Mouse (Mus musculus): ENCODE results near the gene Nsun6. TPM values are rescaled to one million over a fixed set of nuclear protein-coding genes. Genes with fewer than 3 reads are reported as not detected.

The Nsun6 gene
- polyA plus RNA-seq, 1 experiment from 2014 or later = 10.6 TPM

GRCm38 (mm10) chr2:15063815-15064214, 8.9 kb upstream of the Nsun6 start:
- 33% methylated on average over 1 of the region's 1 CpGs for WGBS
- H3K27ac ChIP-seq (replicated peaks; ENCODE audit: low read depth, low read length) = no peak overlapping the region
- ATAC-seq (ENCODE audit: low read depth) (no peak), DNase-seq (ENCODE audit: low spot score) (no peak)
- no peak overlapping the region for H3K4me3 ChIP-seq (ENCODE audit: low read depth, low read length)
- no peak overlapping the region for H3K9ac ChIP-seq (ENCODE audit: low read depth, low read length)
- no peaks in the 10 kb centered on the region for H3K27me3 ChIP-seq (replicated peaks; ENCODE audit: control insufficient read depth, insufficient read depth, low read length)
- H3K36me3 ChIP-seq (ENCODE audit: control insufficient read depth, insufficient read depth, low read length) = peaks cover 8% of the 10 kb centered on the region
- H3K4me2 ChIP-seq (ENCODE audit: low read depth, low read length) = no peak overlapping the region
- H3K9me3 ChIP-seq (ENCODE audit: control insufficient read depth, low read length) = no peaks in the 10 kb centered on the region
- H3K4me1 ChIP-seq (ENCODE audit: control insufficient read depth, insufficient read depth, low read length) = no peaks in the 10 kb centered on the region; the same call in none of the 2 replicates

DNA sequence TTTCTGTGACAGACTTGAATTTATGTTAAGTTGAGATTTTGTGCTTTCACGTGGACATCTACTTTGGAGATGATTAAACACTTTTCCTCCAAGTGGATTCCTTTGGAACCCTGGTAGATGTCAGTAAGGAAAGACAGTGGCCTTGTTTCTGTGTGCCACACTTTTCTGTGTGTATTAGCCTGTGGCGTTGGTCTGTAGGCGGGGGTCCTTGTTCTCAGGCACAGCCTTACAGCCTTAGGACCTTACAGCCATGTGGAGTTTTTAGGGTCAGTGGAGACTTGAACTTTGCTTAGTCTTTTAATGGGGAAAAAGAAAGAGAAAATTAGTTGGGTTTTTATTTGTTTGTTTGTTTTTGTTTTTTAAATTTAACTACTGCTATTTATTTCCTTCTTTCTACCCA, 6.0 kb upstream of the Nsun6 start:
- Histone ChIP-seq H3K9me3 (ENCODE audit: control insufficient read depth, low read length) (no peaks in the 10 kb centered on the region), H3K36me3 (ENCODE audit: control insufficient read depth, insufficient read depth, low read length) (no peaks in the 10 kb centered on the region), H3K9ac (ENCODE audit: low read depth, low read length) (no peak overlapping the region), H3K4me3 (ENCODE audit: low read depth, low read length) (no peak overlapping the region), H3K27ac (replicated peaks; ENCODE audit: low read depth, low read length) (no peak overlapping the region), H3K4me2 (ENCODE audit: low read depth, low read length) (no peak overlapping the region), H3K4me1 (ENCODE audit: control insufficient read depth, insufficient read depth, low read length) (peaks cover 11% of the 10 kb centered on the region), H3K27me3 (replicated peaks; ENCODE audit: control insufficient read depth, insufficient read depth, low read length) (no peaks in the 10 kb centered on the region)
- no peak for ATAC-seq (ENCODE audit: low read depth)
- 84% methylated on average over 3 of the region's 3 CpGs for WGBS
- DNase-seq (ENCODE audit: low spot score) = no peak

GRCm38 (mm10) chr2:15058227-15058626, 3.4 kb upstream of the Nsun6 start:
- no peak overlapping the region for H3K4me3 ChIP-seq (ENCODE audit: low read depth, low read length)
- H3K27me3 ChIP-seq (replicated peaks; ENCODE audit: control insufficient read depth, insufficient read depth, low read length) = no peaks in the 10 kb centered on the region
- ATAC-seq (ENCODE audit: low read depth) (no peak), DNase-seq (ENCODE audit: low spot score) (no peak)
- H3K9ac ChIP-seq (ENCODE audit: low read depth, low read length) = no peak overlapping the region
- peaks cover 11% of the 10 kb centered on the region for H3K4me1 ChIP-seq (ENCODE audit: control insufficient read depth, insufficient read depth, low read length)
- WGBS = 79% methylated on average over 5 of the region's 5 CpGs
- no peak overlapping the region for H3K4me2 ChIP-seq (ENCODE audit: low read depth, low read length)
- H3K27ac ChIP-seq (replicated peaks; ENCODE audit: low read depth, low read length) = no peak overlapping the region
- H3K36me3 ChIP-seq (ENCODE audit: control insufficient read depth, insufficient read depth, low read length) = no peaks in the 10 kb centered on the region
- H3K9me3 ChIP-seq (ENCODE audit: control insufficient read depth, low read length) = no peaks in the 10 kb centered on the region

GRCm38 (mm10) chr2:15055741-15056151, 877 bp upstream of the Nsun6 start:
- peaks cover 11% of the 10 kb centered on the region for H3K4me1 ChIP-seq (ENCODE audit: control insufficient read depth, insufficient read depth, low read length)
- WGBS = under 1% methylated on average over 15 of the region's 15 CpGs
- DNase-seq (ENCODE audit: low spot score) = peak; percentile 67

DNA sequence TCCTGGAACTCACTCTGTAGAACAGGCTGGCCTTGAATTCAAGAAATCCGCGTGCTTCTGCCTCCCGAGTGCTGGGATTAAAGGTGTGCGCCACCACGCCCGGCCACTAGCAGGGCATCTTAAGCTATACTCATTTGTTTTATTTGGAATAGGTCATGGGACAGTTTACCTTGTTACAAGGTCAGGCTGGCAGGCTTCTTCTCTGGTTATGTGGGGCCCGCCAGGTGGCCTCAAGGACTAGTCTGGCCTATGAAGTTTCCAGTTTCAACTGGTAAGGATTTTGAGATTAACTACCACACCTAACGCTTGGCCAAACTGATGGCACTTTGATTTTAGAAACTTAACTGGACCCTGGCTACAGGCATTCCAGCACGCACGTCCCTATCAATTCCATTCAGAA, 373 bp downstream of the Nsun6 start:
- peaks cover 12% of the 10 kb centered on the region for H3K4me1 ChIP-seq (ENCODE audit: control insufficient read depth, insufficient read depth, low read length)
- 20% methylated on average over 10 of the region's 10 CpGs for WGBS
- no peaks in the 10 kb centered on the region for H3K36me3 ChIP-seq (ENCODE audit: control insufficient read depth, insufficient read depth, low read length)
- H3K4me3 ChIP-seq (ENCODE audit: low read depth, low read length) = peak overlapping the region; percentile 95
- H3K27me3 ChIP-seq (replicated peaks; ENCODE audit: control insufficient read depth, insufficient read depth, low read length) = no peaks in the 10 kb centered on the region
- DNase-seq (ENCODE audit: low spot score) (no peak), ATAC-seq (ENCODE audit: low read depth) (no peak; the same call in 1 of the 2 replicates)
- H3K9ac ChIP-seq (ENCODE audit: low read depth, low read length) = peak overlapping the region; percentile 99
- peak overlapping the region; percentile 95 for H3K27ac ChIP-seq (replicated peaks; ENCODE audit: low read depth, low read length)
- H3K4me2 ChIP-seq (ENCODE audit: low read depth, low read length) = peak overlapping the region; percentile 71
- H3K9me3 ChIP-seq (ENCODE audit: control insufficient read depth, low read length) = no peaks in the 10 kb centered on the region

More at GRCm38 (mm10) chr2:15055741-15056151, 877 bp upstream of the Nsun6 start:
- Histone ChIP-seq H3K4me2 (ENCODE audit: low read depth, low read length) (peak overlapping the region; percentile 65), H3K36me3 (ENCODE audit: control insufficient read depth, insufficient read depth, low read length) (no peaks in the 10 kb centered on the region), H3K9ac (ENCODE audit: low read depth, low read length) (peak overlapping the region; percentile 99), H3K9me3 (ENCODE audit: control insufficient read depth, low read length) (no peaks in the 10 kb centered on the region), H3K27ac (replicated peaks; ENCODE audit: low read depth, low read length) (peak overlapping the region; percentile 95), H3K27me3 (replicated peaks; ENCODE audit: control insufficient read depth, insufficient read depth, low read length) (no peaks in the 10 kb centered on the region), H3K4me3 (ENCODE audit: low read depth, low read length) (peak overlapping the region; percentile 95)
- no peak for ATAC-seq (ENCODE audit: low read depth)

DNA sequence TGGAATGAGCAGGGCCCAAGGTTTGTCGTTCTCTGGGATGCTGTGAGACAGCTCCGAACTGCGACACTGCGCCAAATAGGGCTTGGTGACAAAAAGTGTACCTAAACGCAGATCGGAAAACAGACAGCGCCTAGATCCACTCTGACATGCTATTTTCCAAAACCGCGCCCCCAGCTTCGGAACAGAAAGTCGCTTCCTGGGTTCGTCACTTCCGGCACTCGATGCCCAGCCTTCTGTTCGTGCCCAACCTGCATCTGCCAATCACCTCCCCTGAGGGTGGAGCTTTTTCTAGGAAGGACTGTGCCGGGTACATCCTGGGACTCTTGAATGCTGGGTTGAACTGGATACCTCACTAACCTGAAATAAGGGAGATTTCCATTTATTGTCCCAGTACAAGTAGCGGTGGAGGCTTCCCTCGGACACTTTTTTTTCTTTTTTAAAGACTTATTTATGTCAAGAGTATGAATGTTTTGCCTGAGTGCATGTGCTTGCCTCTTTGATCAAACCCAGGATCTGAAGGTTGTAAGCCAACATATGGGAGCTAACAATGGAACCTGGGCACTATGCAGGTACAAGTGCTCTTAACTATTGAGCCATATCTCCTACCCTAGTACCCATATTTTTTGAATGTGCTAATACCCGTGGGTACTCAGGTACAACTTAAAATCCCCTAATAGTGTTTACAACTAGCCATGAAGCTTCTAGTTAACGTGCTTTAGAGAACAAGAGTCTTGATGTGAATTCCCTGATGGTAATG, 5.6 kb downstream of the Nsun6 start, which contains the start of gene Arl5b:
TSS of gene Arl5b (plus strand) at position 279 of the 757 bp plus-strand sequence.
- H3K4me1 ChIP-seq (ENCODE audit: control insufficient read depth, insufficient read depth, low read length) = peaks cover 9% of the 10 kb centered on the region; the same call in 1 of the 2 replicates
- 7% methylated on average over 20 of the region's 20 CpGs for WGBS
- ATAC-seq (ENCODE audit: low read depth) = peak; percentile 99
- DNase-seq (ENCODE audit: low spot score) = peak; percentile 98
- peak within 1 kb of the TSS; percentile 75 for H3K9ac ChIP-seq (ENCODE audit: low read depth, low read length)
- H3K27ac ChIP-seq (replicated peaks; ENCODE audit: low read depth, low read length) = peak within 1 kb of the TSS; percentile 61
- no peaks in the 10 kb centered on the region for H3K27me3 ChIP-seq (replicated peaks; ENCODE audit: control insufficient read depth, insufficient read depth, low read length)
- H3K4me3 ChIP-seq (ENCODE audit: low read depth, low read length) = peak within 1 kb of the TSS; percentile 65
- no peaks in the 10 kb centered on the region for H3K9me3 ChIP-seq (ENCODE audit: control insufficient read depth, low read length)
- H3K36me3 ChIP-seq (ENCODE audit: control insufficient read depth, insufficient read depth, low read length) = 0 out of 2 replicates have a peak, but pooled peaks cover 5% of the 10 kb centered on the region
- peak within 1 kb of the TSS; percentile 68 for H3K4me2 ChIP-seq (ENCODE audit: low read depth, low read length)

DNA sequence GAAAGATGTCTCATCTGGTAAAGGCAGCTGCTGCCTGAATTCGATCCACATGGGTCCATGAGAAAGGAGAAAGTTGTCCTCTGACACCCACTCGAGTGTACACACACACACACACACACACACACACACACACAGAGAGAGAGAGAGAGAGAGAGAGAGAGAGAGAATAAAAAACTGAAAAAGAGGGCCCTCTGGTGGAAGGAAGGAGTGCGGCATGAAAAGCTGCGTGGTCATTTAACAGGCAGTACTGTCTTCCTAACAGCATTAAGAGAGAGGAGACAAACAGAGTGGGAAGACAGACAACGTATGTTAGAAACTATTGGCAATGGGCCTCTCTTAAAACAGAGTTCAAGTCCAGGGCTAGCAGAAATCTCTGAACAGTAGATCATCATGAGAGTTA, 14.5 kb downstream of the Nsun6 start:
- no peak overlapping the region for H3K4me3 ChIP-seq (ENCODE audit: low read depth, low read length)
- no peak overlapping the region for H3K9ac ChIP-seq (ENCODE audit: low read depth, low read length)
- H3K4me2 ChIP-seq (ENCODE audit: low read depth, low read length) = no peak overlapping the region
- H3K4me1 ChIP-seq (ENCODE audit: control insufficient read depth, insufficient read depth, low read length) = no peaks in the 10 kb centered on the region
- 51% methylated on average over 5 of the region's 5 CpGs for WGBS
- H3K27me3 ChIP-seq (replicated peaks; ENCODE audit: control insufficient read depth, insufficient read depth, low read length) = no peaks in the 10 kb centered on the region
- H3K36me3 ChIP-seq (ENCODE audit: control insufficient read depth, insufficient read depth, low read length) = 0 out of 2 replicates have a peak, but pooled peaks cover 5% of the 10 kb centered on the region
- no peaks in the 10 kb centered on the region for H3K9me3 ChIP-seq (ENCODE audit: control insufficient read depth, low read length)
- DNase-seq (ENCODE audit: low spot score) (no peak), ATAC-seq (ENCODE audit: low read depth) (no peak)
- H3K27ac ChIP-seq (replicated peaks; ENCODE audit: low read depth, low read length) = no peak overlapping the region

DNA sequence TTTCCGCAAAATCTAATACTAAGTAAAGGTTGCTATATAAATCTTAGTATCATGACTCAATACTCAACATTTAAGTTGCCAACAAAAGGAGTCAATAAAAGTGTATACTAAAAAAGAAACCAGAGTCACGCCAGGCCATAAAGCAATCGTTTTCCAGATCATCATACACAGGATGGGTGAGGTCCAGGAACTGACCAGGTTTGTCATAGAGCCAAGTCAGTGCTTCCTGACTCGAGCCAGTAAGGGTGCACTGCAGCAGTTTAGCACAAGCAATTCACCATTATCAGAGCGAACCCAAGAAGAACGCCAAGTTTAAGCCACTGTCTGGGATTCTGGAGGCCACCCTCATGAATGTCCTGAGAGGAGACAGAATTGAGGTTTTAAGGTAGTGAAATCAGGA, 16.2 kb downstream of the Nsun6 start:
- no peak overlapping the region for H3K27ac ChIP-seq (replicated peaks; ENCODE audit: low read depth, low read length)
- H3K4me3 ChIP-seq (ENCODE audit: low read depth, low read length) = no peak overlapping the region
- no peaks in the 10 kb centered on the region for H3K9me3 ChIP-seq (ENCODE audit: control insufficient read depth, low read length)
- H3K9ac ChIP-seq (ENCODE audit: low read depth, low read length) = no peak overlapping the region
- H3K27me3 ChIP-seq (replicated peaks; ENCODE audit: control insufficient read depth, insufficient read depth, low read length) = no peaks in the 10 kb centered on the region
- H3K4me2 ChIP-seq (ENCODE audit: low read depth, low read length) = no peak overlapping the region
- ATAC-seq (ENCODE audit: low read depth) (no peak), DNase-seq (ENCODE audit: low spot score) (no peak)
- no peaks in the 10 kb centered on the region for H3K4me1 ChIP-seq (ENCODE audit: control insufficient read depth, insufficient read depth, low read length)
- H3K36me3 ChIP-seq (ENCODE audit: control insufficient read depth, insufficient read depth, low read length) = no peaks in the 10 kb centered on the region
- WGBS = 88% methylated on average over 6 of the region's 6 CpGs

DNA sequence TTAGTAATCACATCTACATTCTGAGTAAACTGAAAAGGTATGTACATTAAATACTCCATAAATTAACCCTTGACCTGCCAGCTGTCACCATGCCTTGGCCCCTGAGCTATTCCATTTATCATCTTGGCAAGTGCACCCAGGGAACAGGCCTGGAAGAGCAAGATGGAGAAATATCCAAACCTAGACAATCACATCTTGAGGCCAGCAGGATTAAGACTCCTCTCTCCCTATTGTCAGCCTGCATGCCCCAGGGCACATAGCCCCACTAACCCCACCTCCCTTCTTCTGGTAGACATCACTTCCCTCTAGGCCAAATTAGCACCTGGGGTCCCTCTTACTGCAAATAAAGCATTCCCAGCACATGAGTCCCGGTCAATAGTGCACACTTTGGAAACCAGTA, 27.1 kb downstream of the Nsun6 start:
- 90% methylated on average over 1 of the region's 1 CpGs for WGBS
- no peak for DNase-seq (ENCODE audit: low spot score)
- no peaks in the 10 kb centered on the region for H3K9me3 ChIP-seq (ENCODE audit: control insufficient read depth, low read length)
- H3K36me3 ChIP-seq (ENCODE audit: control insufficient read depth, insufficient read depth, low read length) = 0 out of 2 replicates have a peak, but pooled peaks cover 11% of the 10 kb centered on the region
- H3K4me1 ChIP-seq (ENCODE audit: control insufficient read depth, insufficient read depth, low read length) = no peaks in the 10 kb centered on the region
- no peak for ATAC-seq (ENCODE audit: low read depth)
- no peaks in the 10 kb centered on the region for H3K27me3 ChIP-seq (replicated peaks; ENCODE audit: control insufficient read depth, insufficient read depth, low read length)
- H3K9ac ChIP-seq (ENCODE audit: low read depth, low read length) = no peak overlapping the region
- no peak overlapping the region for H3K27ac ChIP-seq (replicated peaks; ENCODE audit: low read depth, low read length)
- H3K4me3 ChIP-seq (ENCODE audit: low read depth, low read length) = no peak overlapping the region
- no peak overlapping the region for H3K4me2 ChIP-seq (ENCODE audit: low read depth, low read length)

Measured in embryonic facial prominence, embryonic 14.5 days (tissue).